ENCODE assay signal across 15 mouse cellular contexts in genomic region chr1:181259626-181260410, GRCm38 (mm10). TPM values are rescaled to one million over a fixed set of nuclear protein-coding genes. Genes with fewer than 3 reads are reported as not detected.
DNase-seq lines count a peak whose midpoint lies in the region; ATAC-seq and TF ChIP-seq lines count a peak whose summit lies in the region.
"Had no signal": no experiment of that assay in that cellular context is flagged by ENCODE, and none has a peak within 500 bp of the region (broad histone marks: within the 10 kb centered on the region; RNA-seq: fewer than 3 reads in every experiment).

No protein-coding gene starts in this region.

- no peak for TF ChIP-seq CTCF in gastrocnemius, adult 2 months (IDR thresholded peaks at IDR 0.05)

- no peaks in the 10 kb centered on the region for H3K27me3 ChIP-seq in neural tube, embryonic 14.5 days (ENCODE audit: control insufficient read depth, insufficient read depth, low read length)
- peaks cover 32% of the 10 kb centered on the region for H3K27me3 ChIP-seq in limb, embryonic 10.5 days (ENCODE audit: low read depth, poor library complexity, severe bottlenecking)
- H3K27me3 ChIP-seq in splenic B cell, adult 2 months (ENCODE audit: control insufficient read depth, insufficient read depth, low read length, poor library complexity, severe bottlenecking), result no peaks in the 10 kb centered on the region
- H3K27me3 ChIP-seq: embryonic facial prominence, embryonic 15.5 days had no signal

- WGBS in neural tube, embryonic 14.5 days, result 47% methylated on average over 11 of the region's 11 CpGs
- 45% methylated on average over 11 of the region's 11 CpGs for WGBS in limb, embryonic 10.5 days

- peaks cover 7% of the 10 kb centered on the region; the same call in 1 of the 2 replicates for H3K4me1 ChIP-seq in neural tube, embryonic 14.5 days (ENCODE audit: control insufficient read depth, insufficient read depth, low read length)
- H3K4me1 ChIP-seq in limb, embryonic 10.5 days, result peaks cover 54% of the 10 kb centered on the region

- H3K9ac ChIP-seq in neural tube, embryonic 14.5 days (replicated peaks; ENCODE audit: low read depth, low read length), result no peak overlapping the region
- H3K9ac ChIP-seq: embryonic facial prominence, embryonic 15.5 days; midbrain, embryonic 12.5 days had no signal

- H3K36me3 ChIP-seq in neural tube, embryonic 14.5 days (ENCODE audit: control insufficient read depth, insufficient read depth, low read length), result no peaks in the 10 kb centered on the region
- no peaks in the 10 kb centered on the region for H3K36me3 ChIP-seq in limb, embryonic 10.5 days
- no peaks in the 10 kb centered on the region for H3K36me3 ChIP-seq in splenic B cell, adult 2 months (ENCODE audit: control insufficient read depth, insufficient read depth, low read length, poor library complexity, severe bottlenecking)
- H3K36me3 ChIP-seq: embryonic facial prominence, embryonic 15.5 days; G1E; midbrain, embryonic 12.5 days had no signal

- intact Hi-C loops in gastrocnemius, adult 2 months (cut with DNase I), result no loop called here

- peak; percentile 38; the same call in 1 of the 2 replicates for ATAC-seq in neural tube, embryonic 14.5 days (ENCODE audit: low read depth)
- ATAC-seq in megakaryocyte progenitor cell, adult 5-6 weeks (replicated peaks; ENCODE audit: poor library complexity), result no peak
- ATAC-seq: intestine, postnatal 0 days had no signal

- no peaks in the 10 kb centered on the region for H3K9me3 ChIP-seq in neural tube, embryonic 14.5 days (ENCODE audit: control insufficient read depth, low read length)
- H3K9me3 ChIP-seq in limb, embryonic 10.5 days (replicated peaks), result no peaks in the 10 kb centered on the region
- H3K9me3 ChIP-seq: embryonic facial prominence, embryonic 15.5 days; G1E; midbrain, embryonic 12.5 days had no signal

- no peak overlapping the region for H3K4me2 ChIP-seq in neural tube, embryonic 14.5 days (ENCODE audit: low read depth, low read length)
- H3K4me2 ChIP-seq: embryonic facial prominence, embryonic 15.5 days; midbrain, embryonic 12.5 days had no signal

- DNase-seq in gastrocnemius, adult 2 months, result no peak
- no peak for DNase-seq in gastrocnemius, postnatal 10 days
- DNase-seq in neural tube, embryonic 10.5 days (ENCODE audit: extremely low spot score, low spot score), result no peak
- DNase-seq in limb, embryonic 10.5 days (ENCODE audit: low spot score), result no peak
- DNase-seq in splenic B cell, adult 2 months (ENCODE audit: low read depth, low spot score), result peak; percentile 49
- DNase-seq in thymus, postnatal 25 days, result no peak
- DNase-seq: cerebellum, postnatal 14 days; right cerebral cortex, postnatal 25 days had no signal

- H3K27ac ChIP-seq in gastrocnemius, adult 2 months, result peak overlapping the region; percentile 97
- no peak overlapping the region for H3K27ac ChIP-seq in neural tube, embryonic 14.5 days (ENCODE audit: low read depth, low read length)
- peak overlapping the region; percentile 53 for H3K27ac ChIP-seq in limb, embryonic 10.5 days
- H3K27ac ChIP-seq: embryonic facial prominence, embryonic 15.5 days; layer of hippocampus, adult 2 months; midbrain, embryonic 12.5 days had no signal

- H3K4me3 ChIP-seq in gastrocnemius, adult 2 months, result no peak overlapping the region
- H3K4me3 ChIP-seq in neural tube, embryonic 14.5 days (ENCODE audit: low read depth, low read length), result no peak overlapping the region
- H3K4me3 ChIP-seq in limb, embryonic 10.5 days, result no peak overlapping the region
- H3K4me3 ChIP-seq: embryonic facial prominence, embryonic 15.5 days; layer of hippocampus, adult 2 months; midbrain, embryonic 12.5 days had no signal

RNA-seq across cellular contexts. Expression of gene Wdr26, which starts 48.0 kb away (rescaled TPM):
- total RNA-seq in gastrocnemius, adult 2 months (2021), result 100 to 1,000 TPM in 1 of 2 experiments, 10 to 100 TPM in 1; 99.7 to 104 TPM
- 100 to 1,000 TPM; 105 to 116 TPM for total RNA-seq in gastrocnemius, postnatal 10 days (2021)
- polyA plus RNA-seq in neural tube, embryonic 14.5 days (2014; fragmentation: Nextera tagmentation; extraction: Ambion mirVana), result 52.0 and 53.0 TPM in 2 replicates
- polyA plus RNA-seq in limb, embryonic 10.5 days (2016; fragmentation: Nextera tagmentation; extraction: Ambion mirVana), result 25.0 and 27.7 TPM in 2 replicates
- total RNA-seq in megakaryocyte progenitor cell, adult 5-6 weeks (2015), result 124 and 137 TPM in 2 replicates
- total RNA-seq in megakaryocyte progenitor cell, adult 5-6 weeks (2017), result 105 and 114 TPM in 2 replicates
